Mouse (Mus musculus): Measurements from ENCODE around the gene B3gat2.

DNA sequence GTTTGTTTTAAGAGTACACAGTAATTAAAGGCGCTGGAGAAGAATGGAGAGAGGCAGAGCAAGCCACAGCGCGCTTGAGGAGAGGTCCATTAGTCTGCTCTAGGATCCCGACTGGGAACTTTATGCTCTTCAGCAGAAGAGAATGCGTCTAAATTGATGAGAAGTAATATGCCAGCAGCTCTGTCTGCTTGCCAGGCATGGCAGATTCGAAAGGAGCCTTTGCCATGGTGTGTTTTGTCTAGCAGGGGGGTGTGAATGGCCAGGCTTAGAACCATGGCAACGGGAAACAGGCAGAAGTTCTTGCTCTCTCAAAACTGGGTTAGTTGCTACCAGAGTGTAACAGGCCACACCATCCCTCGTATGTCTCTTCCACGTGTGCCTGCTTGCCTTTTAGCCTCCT is 73.3 kb downstream of the B3gat2 start:
- TF ChIP-seq POLR2A (IDR thresholded peaks at IDR 0.05; ENCODE audit: borderline replicate concordance, control insufficient read depth, low read depth, low read length) (no peak), CTCF (IDR thresholded peaks at IDR 0.05; ENCODE audit: control insufficient read depth, insufficient read depth, low read length) (no peak)

Data from bone marrow, adult 2 months (tissue).